Mouse (Mus musculus) heart, adult 2 months (tissue): ENCODE data around the gene Gm10153.

Experiments used
- CTCF ChIP-seq: fragments of 200-600 bp; IDR thresholded peaks from 2 replicates; pipeline ENCODE4 v1.8.1; 2022; ENCODE audit warnings: antibody characterized with exemption, mild to moderate bottlenecking, moderate library complexity
- EP300 ChIP-seq: fragments of 200-500 bp; IDR thresholded peaks from 2 replicates; pipeline ENCODE4 v1.6.1; 2011; ENCODE audit warnings: low read depth, low read length, control low read depth; ENCODE audit not compliant: insufficient read depth

DNA sequence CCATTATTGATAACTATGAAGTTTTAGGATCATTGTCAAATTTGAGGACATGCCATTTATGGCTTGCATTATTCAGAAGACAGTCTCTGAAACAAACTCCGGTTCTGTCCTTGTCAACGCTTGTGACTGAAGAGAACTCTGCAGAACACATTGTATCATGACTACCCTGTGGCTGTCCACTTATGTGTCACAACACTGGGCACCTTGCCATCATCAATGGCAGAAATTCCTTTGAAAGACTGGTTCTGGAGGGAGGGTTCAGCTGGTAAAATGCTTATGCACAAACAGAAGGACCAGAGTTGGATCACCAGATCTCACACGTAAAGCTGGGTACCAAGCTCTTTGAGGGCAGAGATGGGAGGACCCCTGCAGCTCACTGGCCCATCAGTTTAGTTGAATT is 30.8 kb downstream of the Gm10153 start:
- TF ChIP-seq CTCF (no peak), EP300 (no peak)
